Mouse (Mus musculus) C2C12 (cell line): Measurements from ENCODE around the gene Zfp467.

Experiments
- CEBPB ChIP-seq: IDR thresholded peaks from one replicate; pipeline ENCODE4 v1.6.1; 2011; ENCODE audit warnings: low read depth, mild to moderate bottlenecking, control low read depth, moderate library complexity
- CTCF ChIP-seq: IDR thresholded peaks from one replicate; pipeline ENCODE4 v1.5.1; 2011; ENCODE audit not compliant: control insufficient read depth, insufficient read depth, insufficient read length
- FOSL1 ChIP-seq: IDR thresholded peaks from one replicate; pipeline ENCODE4 v1.8.0; 2011; ENCODE audit warnings: mild to moderate bottlenecking, low read length; ENCODE audit not compliant: poor library complexity, insufficient read depth, severe bottlenecking
- MAX ChIP-seq: IDR thresholded peaks from one replicate; pipeline ENCODE4 v1.6.1; 2011; ENCODE audit warnings: mild to moderate bottlenecking, control low read depth
- MYOD1 ChIP-seq: IDR thresholded peaks from one replicate; pipeline ENCODE4 v1.6.1; 2011; ENCODE audit warnings: low read depth; ENCODE audit not compliant: control insufficient read depth, insufficient read length
- MYOG ChIP-seq: IDR thresholded peaks from one replicate; pipeline ENCODE4 v1.6.1; 2011; ENCODE audit not compliant: control insufficient read depth, insufficient read length; ENCODE audit errors: extremely low read depth
- USF1 ChIP-seq: IDR thresholded peaks from one replicate; pipeline ENCODE4 v1.6.1; 2011; ENCODE audit warnings: low read depth, mild to moderate bottlenecking, control low read depth, moderate library complexity

DNA sequence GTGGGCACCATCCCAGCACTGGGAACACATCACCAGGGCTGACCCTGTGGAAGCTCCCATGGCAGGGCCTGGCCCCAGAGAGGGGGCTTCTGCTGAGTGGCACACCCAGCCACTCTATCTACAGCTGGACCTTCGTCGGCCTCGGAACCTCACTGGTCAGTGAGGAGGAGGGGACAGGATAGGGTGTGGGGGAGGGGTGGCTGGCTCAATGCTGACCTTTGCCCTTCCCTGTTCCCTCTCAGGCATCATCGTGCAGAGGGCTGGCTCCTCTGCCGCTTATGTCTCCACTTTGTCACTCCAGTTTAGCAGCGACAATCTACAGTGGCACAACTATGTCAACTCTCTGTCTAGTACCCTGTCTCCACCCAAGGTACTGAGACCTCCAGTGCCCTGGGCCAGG, 21.1 kb upstream of the Zfp467 start:
- TF ChIP-seq USF1 (no peak), CTCF (no peak), MAX (no peak), MYOG (no peak), CEBPB (no peak), FOSL1 (no peak), MYOD1 (no peak)
